Mouse (Mus musculus): ENCODE measurements around the gene Chm.

DNA sequence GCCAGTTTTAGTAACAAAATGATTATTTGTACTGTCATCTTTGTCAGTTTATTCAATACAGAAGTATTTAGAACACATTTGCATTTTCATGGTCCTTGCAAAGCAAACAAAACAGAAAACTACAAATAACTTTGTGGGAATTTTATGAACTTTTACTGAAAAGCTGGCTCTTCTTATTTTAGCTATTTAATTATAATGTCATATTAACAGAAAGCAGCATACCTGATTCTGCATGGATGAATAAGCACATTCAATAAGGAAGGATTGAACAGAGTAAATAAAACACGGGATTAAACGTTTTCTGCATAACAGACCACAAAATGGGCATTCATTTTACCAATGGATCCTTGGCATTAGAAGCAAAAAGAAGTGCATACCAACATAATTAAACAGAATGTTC, 8.6 kb upstream of the Chm start:
- TF ChIP-seq CTCF (IDR thresholded peaks at IDR 0.05; ENCODE audit: borderline replicate concordance, insufficient read depth, low read length), result no peak
- no peak for TF ChIP-seq POLR2A (IDR thresholded peaks at IDR 0.05; ENCODE audit: low read depth, low read length)

All from embryonic fibroblast, embryonic 13.5 days (primary cell).